Mouse (Mus musculus) forebrain, postnatal 0 days (tissue): Measurements from ENCODE around the gene Pla2g4b. TPM values are rescaled to one million over a fixed set of nuclear protein-coding genes. Genes with fewer than 3 reads are reported as not detected.

ENCODE experiments used
- ATAC-seq: fragments of 200-750 bp; cut with Nextera tagmentation; 2 replicates; pipeline ENCODE4 v1.8.0; 2017; ENCODE audit warnings: mild to moderate bottlenecking, moderate library complexity
- DNase-seq: peaks from one replicate; pipeline ENCODE4 v3.0.0-alpha.2; 2015
- H3K27ac ChIP-seq: fragments of 300-500 bp; sonication (generic); 2 replicates; pipeline ENCODE4 v1.5.1; 2014; ENCODE audit warnings: low read depth, mild to moderate bottlenecking, antibody characterized with exemption, low read length, moderate library complexity, mixed read lengths
- H3K27me3 ChIP-seq: fragments of 300-500 bp; sonication (generic); 2 replicates; pipeline ENCODE4 v1.6.1; 2014; ENCODE audit warnings: mild to moderate bottlenecking, low read length, mixed read lengths; ENCODE audit not compliant: insufficient read depth
- H3K36me3 ChIP-seq: fragments of 300-500 bp; sonication (generic); 2 replicates; pipeline ENCODE4 v1.6.1; 2014; ENCODE audit warnings: mild to moderate bottlenecking, moderate library complexity; ENCODE audit not compliant: insufficient read depth
- H3K4me1 ChIP-seq: fragments of 300-500 bp; sonication (generic); 2 replicates; pipeline ENCODE4 v1.6.1; 2014; ENCODE audit warnings: antibody characterized with exemption; ENCODE audit not compliant: insufficient read depth
- H3K4me2 ChIP-seq: fragments of 300-500 bp; sonication (generic); 2 replicates; pipeline ENCODE4 v1.6.1; 2014; ENCODE audit warnings: low read depth, mild to moderate bottlenecking, moderate library complexity
- H3K4me3 ChIP-seq: fragments of 300-500 bp; sonication (generic); 2 replicates; pipeline ENCODE4 v1.5.1; 2014; ENCODE audit warnings: low read depth, low read length, mixed read lengths
- H3K9ac ChIP-seq: fragments of 300-500 bp; sonication (generic); 2 replicates; pipeline ENCODE4 v1.6.1; 2014; ENCODE audit warnings: mild to moderate bottlenecking
- H3K9me3 ChIP-seq: fragments of 300-500 bp; sonication (generic); 2 replicates; pipeline ENCODE4 v1.6.1; 2016; ENCODE audit warnings: low read length
- CTCF ChIP-seq: sonication (generic); IDR thresholded peaks from 2 replicates; pipeline ENCODE4 v1.5.1; 2016; ENCODE audit warnings: antibody characterized with exemption, control low read depth, low read depth
- WGBS: fragments of 180-500 bp; shearing (Covaris S2); extraction: QIAGEN DNeasy Blood & Tissue Kit; methylation state at CpG from one replicate; pipeline ENCODE4 v1.1.7; 2014; 5-methylcytosine and 5-hydroxymethylcytosine counted together
- polyA plus RNA-seq: library from polyadenylated mRNA; unstranded; fragments of >200 nt; fragmentation: Nextera tagmentation; extraction: Ambion mirVana; gene quantifications from 2 replicates; pipeline ENCODE4 v1.2.1, GENCODE M21; 2015
- total RNA-seq: library from RNA; depleted of rRNA; stranded (reverse); fragments of >200 nt; gene quantifications from 2 replicates; pipeline ENCODE4 v1.2.3, GENCODE M21; 2014

The Pla2g4b gene
- total and polyA plus RNA-seq, 2 experiments from 2014 or later: 0.13 to 11.1 TPM

DNA sequence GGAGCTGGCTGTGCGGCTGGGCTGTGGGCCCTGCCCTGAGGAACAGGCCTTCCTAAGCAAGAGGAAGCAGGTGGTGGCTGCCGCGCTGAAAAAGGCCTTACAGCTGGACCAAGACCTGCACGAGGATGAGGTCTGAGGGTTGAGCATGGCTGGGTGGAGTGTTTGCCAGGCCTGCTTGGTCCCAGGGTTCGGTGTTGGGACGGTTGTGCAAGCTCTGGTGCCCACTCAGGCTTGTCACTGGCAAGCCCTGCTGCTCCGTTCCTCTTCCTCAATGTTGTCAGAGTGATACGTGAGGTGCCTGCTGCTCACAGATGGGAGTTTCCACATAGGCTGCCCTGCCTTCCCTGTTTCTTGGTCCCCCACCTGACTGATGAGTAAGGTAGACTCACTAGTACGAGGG, 4.5 kb downstream of the Pla2g4b start:
- H3K9me3 ChIP-seq: no peaks in the 10 kb centered on the region
- DNase-seq (no peak), ATAC-seq (no peak)
- no peak overlapping the region for H3K9ac ChIP-seq
- H3K27ac ChIP-seq: no peak overlapping the region
- no peak for TF ChIP-seq CTCF
- H3K4me3 ChIP-seq: no peak overlapping the region
- 96% methylated on average over 9 of the region's 9 CpGs for WGBS
- peaks cover 58% of the 10 kb centered on the region for H3K36me3 ChIP-seq
- no peaks in the 10 kb centered on the region for H3K4me1 ChIP-seq
- no peaks in the 10 kb centered on the region for H3K27me3 ChIP-seq
- H3K4me2 ChIP-seq: no peak overlapping the region

DNA sequence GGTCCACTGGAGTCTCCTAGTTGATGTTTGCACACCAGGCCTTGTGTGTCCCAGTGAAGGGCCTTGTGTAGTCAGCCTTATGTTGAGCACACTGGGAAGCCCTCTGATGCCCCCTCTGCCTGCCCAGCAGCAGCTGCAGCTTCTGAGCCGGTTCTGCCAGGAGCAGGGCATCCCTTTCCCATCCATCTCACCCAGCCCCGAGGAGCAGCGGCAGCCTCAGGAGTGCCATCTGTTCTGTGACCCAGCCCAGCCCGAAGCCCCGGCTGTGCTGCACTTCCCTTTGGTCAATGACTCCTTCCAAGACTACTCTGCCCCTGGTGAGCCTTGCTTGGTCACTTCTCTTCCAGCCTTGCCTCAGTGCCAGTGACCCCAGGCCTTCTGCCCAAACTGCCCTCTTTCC, 7.8 kb downstream of the Pla2g4b start:
- ATAC-seq (no peak), DNase-seq (no peak)
- H3K4me1 ChIP-seq: no peaks in the 10 kb centered on the region
- WGBS: 90% methylated on average over 5 of the region's 5 CpGs
- H3K27me3 ChIP-seq: no peaks in the 10 kb centered on the region
- H3K36me3 ChIP-seq: peaks cover 51% of the 10 kb centered on the region
- no peak overlapping the region for H3K9ac ChIP-seq
- H3K4me2 ChIP-seq: no peak overlapping the region
- no peak for TF ChIP-seq CTCF
- no peaks in the 10 kb centered on the region for H3K9me3 ChIP-seq
- H3K4me3 ChIP-seq: no peak overlapping the region
- no peak overlapping the region for H3K27ac ChIP-seq

DNA sequence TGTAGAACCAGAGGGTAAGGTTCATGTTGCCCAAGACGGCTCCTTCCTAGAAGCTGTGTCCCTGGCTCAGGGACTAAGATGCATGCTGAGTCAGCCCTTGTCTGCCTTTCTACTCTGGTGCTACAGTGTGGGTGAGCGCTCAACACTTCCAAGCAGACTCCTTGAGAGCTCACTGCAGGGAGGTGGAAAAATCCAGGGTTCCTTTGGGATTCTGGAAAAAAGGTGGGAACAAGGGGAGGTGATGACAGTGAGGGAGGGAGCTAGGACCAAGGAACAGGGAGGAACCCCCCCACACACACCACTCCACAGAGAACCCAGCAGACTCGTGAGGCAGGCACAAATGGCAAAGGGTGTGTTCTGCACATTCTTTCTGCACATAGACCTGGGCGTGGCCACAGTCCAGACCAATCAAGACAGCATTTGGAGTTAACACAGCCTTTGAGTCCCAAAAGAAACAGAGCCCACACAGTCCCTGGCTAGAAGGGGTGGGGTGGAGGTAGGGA, 10.9 kb downstream of the Pla2g4b start:
- TF ChIP-seq CTCF: no peak
- Histone ChIP-seq H3K4me2 (no peak overlapping the region), H3K4me1 (no peaks in the 10 kb centered on the region), H3K27me3 (no peaks in the 10 kb centered on the region), H3K9me3 (no peaks in the 10 kb centered on the region), H3K36me3 (peaks cover 30% of the 10 kb centered on the region), H3K4me3 (no peak overlapping the region), H3K9ac (no peak overlapping the region), H3K27ac (no peak overlapping the region)
- WGBS: 53% methylated on average over 4 of the region's 4 CpGs
- DNase-seq (no peak), ATAC-seq (no peak)

DNA sequence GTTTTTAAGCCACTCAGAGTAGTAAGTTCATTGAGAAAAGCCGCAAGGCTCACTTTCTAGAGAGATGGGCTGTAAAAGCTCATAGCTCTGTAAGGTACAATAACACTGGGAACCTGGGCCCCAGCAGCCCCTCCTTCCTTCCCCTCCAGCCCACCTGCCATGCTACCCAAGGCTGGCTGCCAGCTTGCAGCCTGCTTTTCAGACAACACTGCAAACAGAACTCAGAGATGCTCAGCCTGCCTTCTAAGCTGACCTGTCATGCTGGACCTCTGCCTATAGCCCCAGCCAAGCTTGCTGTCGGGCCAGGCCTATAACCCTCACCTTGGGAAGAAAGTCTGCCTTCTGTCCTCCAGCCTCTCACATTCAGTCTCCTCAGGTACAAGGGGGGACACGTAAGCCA, 11.5 kb downstream of the Pla2g4b start:
- H3K9ac ChIP-seq: no peak overlapping the region
- H3K36me3 ChIP-seq: peaks cover 24% of the 10 kb centered on the region
- WGBS: 73% methylated on average over 3 of the region's 3 CpGs
- no peaks in the 10 kb centered on the region for H3K4me1 ChIP-seq
- H3K9me3 ChIP-seq: no peaks in the 10 kb centered on the region
- ATAC-seq: no peak
- H3K27me3 ChIP-seq: no peaks in the 10 kb centered on the region
- DNase-seq: no peak
- no peak overlapping the region for H3K4me2 ChIP-seq
- no peak for TF ChIP-seq CTCF
- no peak overlapping the region for H3K4me3 ChIP-seq
- no peak overlapping the region for H3K27ac ChIP-seq

DNA sequence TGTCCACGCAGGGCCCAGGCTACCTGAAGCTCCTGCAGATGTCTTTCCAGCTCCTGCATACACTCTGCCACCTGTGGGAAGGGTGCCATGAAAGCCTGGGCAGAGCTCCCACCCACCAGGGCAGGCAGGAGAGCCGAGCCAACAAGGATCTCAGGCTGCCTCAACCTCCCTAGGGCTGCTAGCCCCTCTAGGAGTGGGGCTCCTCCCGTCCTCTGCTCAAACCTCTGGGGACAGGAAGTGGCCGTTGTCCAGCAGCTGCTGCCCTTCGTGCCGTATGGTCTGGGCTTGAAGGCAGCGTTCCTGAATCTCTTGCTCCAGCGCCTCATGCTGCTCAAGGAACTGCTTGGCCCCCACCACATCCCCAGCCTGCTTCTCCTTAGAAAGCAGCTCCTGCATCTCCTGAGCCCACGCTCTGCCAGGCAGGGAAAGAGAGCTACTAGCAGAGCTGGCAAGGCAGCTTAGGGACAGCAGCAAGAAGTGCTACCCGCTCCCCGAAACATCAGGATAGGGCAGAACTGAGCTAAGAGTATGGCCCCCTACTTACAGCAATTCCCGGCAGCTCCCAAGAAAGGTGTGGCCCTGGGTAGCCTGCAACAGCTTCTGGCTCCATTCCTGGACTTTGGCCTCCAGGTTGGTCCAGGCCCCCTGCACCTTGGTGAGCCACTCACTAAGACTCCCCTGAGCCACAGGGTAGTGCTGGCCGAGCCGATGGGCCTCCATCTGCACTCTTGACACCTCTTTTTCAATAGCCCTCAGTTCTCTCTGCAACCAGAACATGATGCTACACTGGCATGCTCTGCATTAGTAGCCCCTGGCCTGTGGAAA, 13.5 kb downstream of the Pla2g4b start:
- peaks cover 7% of the 10 kb centered on the region for H3K36me3 ChIP-seq
- no peak overlapping the region for H3K9ac ChIP-seq
- H3K27me3 ChIP-seq: no peaks in the 10 kb centered on the region
- no peak for TF ChIP-seq CTCF
- H3K9me3 ChIP-seq: no peaks in the 10 kb centered on the region
- no peak overlapping the region for H3K27ac ChIP-seq
- H3K4me3 ChIP-seq: no peak overlapping the region
- ATAC-seq: no peak
- DNase-seq: no peak
- no peak overlapping the region for H3K4me2 ChIP-seq
- H3K4me1 ChIP-seq: no peaks in the 10 kb centered on the region
- 69% methylated on average over 14 of the region's 14 CpGs for WGBS

DNA sequence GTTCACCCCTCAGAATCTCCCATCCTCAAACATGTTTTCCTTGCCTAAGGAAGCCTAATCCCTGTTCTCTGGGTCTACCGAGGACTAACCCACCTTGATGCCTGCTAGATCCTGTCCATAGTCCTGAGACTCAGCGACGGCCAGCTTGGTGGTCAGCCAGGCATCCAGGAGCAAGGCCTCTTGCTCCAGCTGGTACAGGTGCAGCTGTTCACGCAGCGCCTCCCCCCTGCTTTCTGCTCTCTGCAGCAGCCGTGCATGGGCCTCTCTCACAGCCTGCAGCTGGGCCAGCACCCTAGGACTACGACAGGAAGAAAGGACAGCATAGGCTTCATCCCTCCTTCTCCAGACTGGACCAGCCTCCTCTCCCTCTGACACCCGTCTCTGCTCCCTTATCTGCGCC, 15.0 kb downstream of the Pla2g4b start:
- Histone ChIP-seq H3K4me2 (no peak overlapping the region), H3K4me3 (no peak overlapping the region), H3K27ac (no peak overlapping the region), H3K9me3 (no peaks in the 10 kb centered on the region), H3K36me3 (no peaks in the 10 kb centered on the region), H3K4me1 (no peaks in the 10 kb centered on the region), H3K9ac (no peak overlapping the region), H3K27me3 (no peaks in the 10 kb centered on the region)
- DNase-seq (no peak), ATAC-seq (no peak)
- TF ChIP-seq CTCF: no peak
- 81% methylated on average over 9 of the region's 9 CpGs for WGBS

DNA sequence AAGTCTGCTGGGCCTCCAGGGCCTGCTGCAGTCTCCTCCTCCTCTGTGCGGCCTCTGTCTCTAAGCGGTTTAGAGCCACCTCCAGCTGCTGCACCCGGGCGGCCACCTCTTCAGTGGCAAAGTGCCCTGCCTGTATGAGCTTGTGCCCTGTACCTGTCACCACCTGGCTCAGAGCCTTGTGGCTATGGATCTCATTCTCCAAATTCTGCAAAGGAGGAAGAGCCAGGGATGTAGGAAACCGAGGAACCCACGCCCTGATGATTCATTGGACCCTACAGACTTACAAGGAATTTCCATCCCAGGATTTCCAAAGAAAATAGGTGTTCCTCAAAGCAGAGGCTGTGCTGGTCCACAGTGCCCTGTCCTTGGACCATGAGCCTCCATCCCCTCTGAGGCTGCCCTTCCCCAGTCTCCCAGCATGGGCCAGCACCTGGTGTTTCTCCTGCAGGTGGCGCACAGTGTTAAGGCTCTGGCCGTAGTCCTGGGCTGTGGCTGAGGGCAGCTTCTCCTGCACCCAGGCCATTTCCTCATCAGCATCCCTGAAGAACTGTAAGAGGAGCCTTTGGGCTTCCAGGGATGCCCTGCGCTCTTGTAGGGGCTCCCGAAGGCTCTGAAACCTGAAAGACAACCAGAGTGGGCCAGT, 16.5 kb downstream of the Pla2g4b start:
- no peaks in the 10 kb centered on the region for H3K9me3 ChIP-seq
- H3K27me3 ChIP-seq: no peaks in the 10 kb centered on the region
- no peak overlapping the region for H3K4me3 ChIP-seq
- DNase-seq (no peak), ATAC-seq (0 out of 2 replicates have a peak, but pooled peaks have one; percentile 40)
- H3K27ac ChIP-seq: no peak overlapping the region
- no peaks in the 10 kb centered on the region for H3K4me1 ChIP-seq
- no peak overlapping the region for H3K4me2 ChIP-seq
- H3K36me3 ChIP-seq: no peaks in the 10 kb centered on the region
- no peak overlapping the region for H3K9ac ChIP-seq
- 64% methylated on average over 10 of the region's 10 CpGs for WGBS
- peak; percentile 62 for TF ChIP-seq CTCF
